Mouse (Mus musculus) heart, adult 8-10 months (tissue): ENCODE results near the gene Aldh3b1. TPM values are rescaled to one million over a fixed set of nuclear protein-coding genes. Genes with fewer than 3 reads are reported as not detected.
A peak's percentile ranks its signal among the peaks of the same experiment; 100 is the strongest.

Source experiments
- DNase-seq: peaks from one replicate; pipeline ENCODE4 v3.0.0; 2022; ENCODE audit warnings: low spot score
- total RNA-seq, 4 experiments: library from RNA; stranded (reverse); gene quantifications; 2 replicates each; pipeline ENCODE4 v1.2.4; 2022

Gene Aldh3b1
- total RNA-seq, 4 experiments from 2014 or later, result 0.76 to 2.2 (median 1.6) TPM

GRCm38 (mm10) chr19:3942986-3943735 lies 13.6 kb upstream of the Aldh3b1 start:
- DNase-seq, result no peak

DNA sequence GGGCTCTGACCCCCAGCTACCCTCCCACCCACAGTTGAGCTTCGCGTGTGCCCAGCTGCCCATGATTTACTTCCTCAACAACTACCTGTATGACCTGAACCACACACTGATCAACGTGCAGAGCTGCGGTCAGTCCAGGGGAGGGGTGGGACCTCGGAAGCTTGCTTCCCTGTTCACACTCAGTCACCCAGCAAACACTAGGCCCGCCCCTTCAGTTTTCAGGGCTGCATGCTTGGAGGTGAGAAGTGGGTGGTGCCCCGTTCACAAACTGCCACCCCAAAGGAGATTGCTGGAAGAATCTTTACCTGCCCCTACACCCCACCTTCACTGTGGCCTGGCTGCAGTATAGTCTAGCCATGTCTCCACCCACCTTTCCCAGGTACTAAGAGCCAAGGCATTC lies 12.7 kb upstream of the Aldh3b1 start:
- DNase-seq, result no peak

GRCm38 (mm10) chr19:3935896-3936850 lies 6.6 kb upstream of the Aldh3b1 start:
- peak; percentile 77 for DNase-seq

GRCm38 (mm10) chr19:3935032-3935895 lies 5.7 kb upstream of the Aldh3b1 start, which contains the start of gene Unc93b1:
Gene Unc93b1, plus strand, starts transcription at chr19:3935186.
- peak; percentile 78 for DNase-seq

DNA sequence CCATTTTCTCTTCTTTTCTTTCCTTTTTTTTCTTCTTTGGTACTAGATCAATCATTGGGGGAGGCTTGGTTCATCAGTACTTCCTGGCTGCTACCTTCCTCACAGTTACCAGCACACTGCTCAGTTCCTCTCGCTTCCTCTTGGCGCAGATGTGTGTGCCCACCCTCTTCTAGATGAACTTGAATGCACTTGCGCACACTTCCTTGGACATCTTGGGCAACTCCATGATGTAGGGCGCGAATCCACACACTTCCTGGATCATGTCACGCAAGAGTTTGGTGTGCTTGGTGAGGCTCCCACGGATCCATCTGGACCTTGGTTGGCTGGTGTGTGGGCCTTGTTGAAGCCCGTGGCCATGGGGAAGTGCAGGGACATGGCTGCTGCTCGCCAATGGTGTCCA lies 2.1 kb upstream of the Aldh3b1 start:
- no peak for DNase-seq

GRCm38 (mm10) chr19:3930262-3931057 lies 852 bp upstream of the Aldh3b1 start:
- DNase-seq, result no peak

DNA sequence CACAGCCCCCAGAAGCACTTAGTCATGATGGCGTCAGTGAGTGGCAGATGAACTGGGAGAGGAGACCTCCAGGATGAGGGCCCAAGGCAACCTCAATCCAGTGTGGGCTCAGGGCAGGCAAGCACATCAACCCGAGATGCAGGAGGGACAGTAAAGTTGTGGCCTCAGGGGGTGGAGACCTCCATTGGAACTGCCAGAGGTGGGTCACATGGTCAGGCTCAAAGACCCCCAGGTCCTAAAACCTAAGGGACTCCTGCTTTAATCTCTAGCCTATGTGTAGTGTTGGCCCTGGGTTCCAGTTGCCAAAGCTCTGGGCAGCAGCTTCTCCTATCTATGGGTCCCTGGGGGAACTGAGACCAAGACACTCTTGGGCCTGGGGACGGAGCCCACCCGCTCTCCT lies 829 bp downstream of the Aldh3b1 start:
- no peak for DNase-seq

GRCm38 (mm10) chr19:3927989-3928388 lies 1.6 kb downstream of the Aldh3b1 start:
- no peak for DNase-seq

GRCm38 (mm10) chr19:3926685-3927084 lies 2.9 kb downstream of the Aldh3b1 start:
- no peak for DNase-seq

DNA sequence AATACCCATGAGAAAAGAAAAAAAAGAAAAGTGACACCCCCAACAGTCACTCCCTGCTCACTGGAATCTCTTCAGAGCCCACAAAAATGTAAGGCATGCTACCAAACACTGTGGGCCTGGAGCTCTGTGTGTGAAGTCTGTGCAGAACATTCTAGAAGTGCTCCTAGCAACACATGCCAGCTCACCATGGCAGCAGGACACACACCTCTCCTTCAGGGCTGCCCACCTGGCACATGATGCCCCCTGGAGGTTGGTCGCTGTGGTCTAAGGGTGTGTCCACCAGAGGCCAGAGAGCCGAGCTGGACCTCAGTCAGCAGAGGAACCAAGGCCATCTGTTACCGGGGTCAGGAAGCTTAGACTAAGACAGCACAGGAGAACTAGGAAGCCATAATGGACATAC lies 3.3 kb downstream of the Aldh3b1 start:
- DNase-seq, result no peak

DNA sequence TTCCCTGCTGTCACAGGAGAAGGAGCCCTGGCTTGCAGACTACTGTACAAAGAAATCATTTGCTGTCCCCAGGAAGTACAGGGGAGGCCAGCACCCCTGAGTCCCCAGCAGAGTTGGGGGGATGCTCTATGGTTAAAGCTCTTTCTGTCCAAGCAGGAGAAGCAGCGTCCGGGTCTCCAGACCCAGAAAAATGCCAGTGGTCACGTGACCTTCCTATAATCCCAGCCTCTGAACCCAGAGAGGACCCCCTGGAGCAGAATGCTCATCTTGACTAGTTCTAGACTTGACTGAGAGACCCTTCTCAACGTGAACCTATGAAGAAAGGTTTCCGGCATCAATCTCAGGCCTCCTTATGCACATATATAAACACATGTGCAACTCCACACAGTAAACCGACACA lies 3.7 kb downstream of the Aldh3b1 start:
- DNase-seq, result no peak

- no peak for DNase-seq
Measured at GRCm38 (mm10) chr19:3924868-3925267, 4.7 kb downstream of the Aldh3b1 start.

DNA sequence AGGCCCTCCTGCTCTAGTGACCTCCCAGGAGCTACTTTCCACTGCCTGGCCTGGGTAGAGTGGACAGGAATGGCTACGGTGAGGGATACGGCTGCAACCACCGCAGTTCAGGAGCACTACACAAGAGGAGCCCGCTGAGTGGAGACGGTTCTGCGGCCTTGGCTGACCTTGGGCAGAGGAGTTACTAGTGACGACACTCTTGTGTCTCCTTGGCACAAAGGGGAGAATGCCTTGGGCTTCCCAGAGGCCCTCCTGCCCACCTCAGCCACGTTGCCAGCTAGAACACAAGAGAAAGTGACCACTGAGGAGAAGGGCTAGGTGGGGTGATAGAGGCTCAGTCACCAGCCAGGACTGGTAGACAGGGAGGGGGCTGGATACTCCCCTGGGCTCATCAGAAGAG lies 5.4 kb downstream of the Aldh3b1 start:
- no peak for DNase-seq

DNA sequence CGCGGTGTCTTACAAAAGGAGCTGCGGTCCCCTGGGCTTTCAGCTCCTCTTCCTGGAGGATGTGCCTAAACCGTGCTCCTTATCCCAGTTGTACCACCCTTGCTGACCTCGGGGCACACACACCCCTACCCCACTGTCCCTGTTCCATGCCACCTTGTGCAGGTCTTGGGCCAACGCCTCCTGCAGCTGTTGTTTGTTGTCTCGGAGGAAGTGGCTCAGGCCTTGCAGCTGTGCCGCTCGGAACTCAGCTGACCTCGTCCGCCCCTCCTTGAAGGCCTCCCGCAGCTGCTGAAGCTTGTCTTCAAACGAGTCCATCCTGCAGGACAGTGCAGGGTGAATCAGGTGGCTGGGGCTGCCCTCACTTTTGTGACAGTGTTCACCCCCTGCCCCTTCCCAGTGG lies 6.0 kb downstream of the Aldh3b1 start:
- no peak for DNase-seq

GRCm38 (mm10) chr19:3922661-3923371 lies 6.8 kb downstream of the Aldh3b1 start:
- DNase-seq, result no peak

DNA sequence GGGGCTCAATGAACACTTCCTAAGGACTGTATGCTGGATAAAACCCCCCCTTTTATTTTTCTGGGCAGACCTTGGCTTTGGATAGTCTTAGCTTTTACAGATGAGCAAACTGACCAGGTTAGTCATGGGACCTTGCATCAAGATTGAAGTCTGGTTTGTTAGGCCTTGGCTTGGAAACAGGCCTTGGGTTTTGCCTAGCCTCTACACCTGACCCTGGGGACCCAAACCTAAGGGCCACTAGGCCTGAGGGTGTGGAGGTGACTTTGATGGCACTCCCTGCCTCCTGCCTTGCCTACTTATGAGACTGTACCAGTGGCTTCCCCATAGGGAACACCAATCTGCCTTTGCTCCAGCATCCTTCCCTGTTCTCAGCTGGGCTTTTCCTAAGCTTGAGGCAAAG lies 9.7 kb downstream of the Aldh3b1 start:
- no peak for DNase-seq

DNA sequence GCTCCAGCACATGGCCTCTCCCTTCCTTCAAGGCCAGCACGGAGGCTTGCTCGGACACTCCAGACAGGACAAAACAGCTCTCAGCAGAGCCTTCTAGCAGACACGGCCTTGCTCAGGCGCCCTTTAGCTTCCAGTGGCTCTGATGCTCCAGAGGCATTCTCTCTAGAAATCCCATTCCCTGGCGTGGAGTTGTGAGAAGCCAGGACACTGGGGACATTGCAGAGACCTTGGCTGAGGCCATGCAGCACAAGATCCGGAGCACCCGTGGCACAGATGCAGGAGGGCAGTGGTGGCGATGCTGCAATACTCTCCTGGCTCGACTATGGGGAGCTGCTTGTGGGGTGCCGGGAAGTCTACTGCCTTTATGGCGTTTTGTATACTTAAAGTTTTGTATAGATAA lies 12.9 kb downstream of the Aldh3b1 start:
- no peak for DNase-seq

GRCm38 (mm10) chr19:3914535-3914934 lies 15.1 kb downstream of the Aldh3b1 start:
- no peak for DNase-seq

- no peak for DNase-seq
Measured at GRCm38 (mm10) chr19:3913692-3914091, 15.9 kb downstream of the Aldh3b1 start.
